Mouse (Mus musculus) adrenal gland, adult (tissue): ENCODE results near the gene Ecm2.

Source experiments
- DNase-seq, 2 experiments: peaks; one replicate each; pipeline ENCODE4 v3.0.0; 2022 to 2023; ENCODE audit warnings: low spot score in 1 of 2; ENCODE audit not compliant: inconsistent age in 2 of 2

Ecm2 gene

DNA sequence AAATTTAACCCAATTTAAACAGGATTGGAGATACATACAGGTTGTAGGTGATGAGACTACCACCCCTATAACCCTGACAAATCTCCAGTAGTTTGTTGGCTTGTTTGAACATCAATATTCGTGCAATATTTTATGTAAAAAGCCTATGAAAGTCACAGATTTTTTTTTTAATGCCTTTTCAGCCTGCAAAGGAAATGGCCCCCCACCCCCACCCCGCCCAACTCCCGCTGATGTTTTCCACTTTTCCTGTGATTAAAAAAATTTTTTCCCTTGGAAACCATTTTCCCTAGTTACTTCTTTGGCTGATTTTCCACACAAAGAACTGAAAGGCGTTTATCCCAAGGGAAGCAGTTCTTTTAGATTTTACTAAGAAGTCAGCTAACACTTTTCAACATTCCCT lies at the start of gene Ecm2:
Ecm2 (plus strand) TSS at position 301 of the 400 bp plus-strand sequence.
- DNase-seq: no peak

DNA sequence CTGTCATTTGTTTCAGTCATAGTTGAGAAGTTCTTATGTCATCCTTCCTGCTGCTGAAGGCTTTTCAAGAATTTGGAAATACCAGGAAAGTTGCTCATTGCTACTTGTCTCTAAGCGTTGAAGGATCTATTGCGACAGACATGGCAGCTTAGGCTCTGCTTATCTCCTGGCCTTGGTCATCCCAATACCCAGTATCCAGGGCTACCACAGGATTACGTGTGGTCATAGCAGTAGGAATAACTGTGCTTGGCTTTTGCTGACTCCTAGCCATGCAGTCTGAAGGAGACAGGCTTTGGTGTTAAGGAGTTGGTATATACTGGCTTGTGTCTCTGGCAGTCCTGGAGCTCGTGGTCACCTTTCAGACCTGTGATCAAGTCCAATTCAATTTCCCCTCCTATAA lies 44.3 kb upstream of the Ecm2 start:
- peak; percentile 72 to 91 for DNase-seq

DNA sequence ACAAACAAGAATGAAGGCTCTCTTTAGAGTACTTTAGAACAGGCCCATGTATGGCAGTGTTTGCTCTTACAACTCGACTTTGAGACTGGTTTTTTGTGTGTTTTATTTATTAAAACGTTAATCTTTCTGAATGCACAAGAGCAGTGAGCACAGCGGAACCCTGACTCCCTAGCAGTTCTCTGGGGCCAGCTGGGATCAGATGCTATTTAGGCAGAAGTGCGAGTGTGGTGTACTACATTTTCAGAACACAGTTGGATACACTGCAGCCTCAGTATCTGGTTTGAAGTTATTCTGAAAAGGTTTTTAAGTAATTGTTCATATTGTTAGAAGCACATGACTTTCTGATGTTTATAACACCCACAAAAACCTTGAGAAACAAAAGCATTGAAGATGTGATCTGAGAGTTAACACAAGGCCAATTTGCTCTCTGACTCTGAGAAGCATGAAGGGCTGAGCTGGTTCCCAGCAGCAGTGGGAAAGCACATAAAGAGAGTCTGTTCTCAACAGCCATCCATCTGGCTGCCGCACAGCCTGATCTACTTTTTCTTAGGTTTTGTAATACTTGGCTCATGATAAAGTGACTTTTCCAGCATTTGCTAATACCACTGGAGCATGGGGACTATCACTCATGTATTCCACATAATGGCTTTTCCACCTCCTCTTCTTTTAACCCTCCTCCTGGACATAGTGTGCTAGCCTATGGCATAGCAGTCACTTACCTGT lies 43.8 kb upstream of the Ecm2 start:
- DNase-seq: no peak

DNA sequence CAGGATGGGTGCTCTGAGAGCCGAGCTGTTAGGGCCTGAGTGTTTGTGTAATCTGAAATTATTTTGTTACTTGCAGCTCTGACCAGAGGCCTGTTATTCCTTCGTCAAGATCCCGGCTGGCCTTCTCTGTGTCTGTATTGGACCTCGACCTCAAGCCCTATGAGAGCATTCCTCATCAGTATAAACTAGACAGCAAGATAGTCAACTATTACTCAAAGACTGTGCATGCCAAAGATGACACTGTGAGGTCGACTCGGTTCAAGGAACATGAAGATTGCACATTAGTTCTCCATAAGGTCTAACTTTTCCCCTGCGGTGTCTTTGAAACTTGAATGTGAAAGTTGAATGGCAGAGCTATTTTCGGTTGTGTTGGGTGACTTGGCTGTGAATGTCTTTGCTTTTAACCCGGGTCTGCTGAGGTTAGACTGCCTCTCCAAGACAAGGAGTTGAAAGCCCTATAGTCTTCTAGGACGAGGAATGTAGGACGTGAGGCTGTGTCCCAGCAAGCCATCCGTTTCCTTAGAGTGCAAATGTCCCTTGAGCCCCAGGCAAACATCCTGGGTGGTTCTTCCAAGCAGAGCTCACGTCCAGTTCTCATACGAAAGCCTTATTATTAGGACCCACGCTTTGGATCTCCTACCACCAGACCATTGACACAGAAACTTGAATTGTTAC lies 43.0 kb upstream of the Ecm2 start:
- peak; percentile 48 to 90 for DNase-seq

DNA sequence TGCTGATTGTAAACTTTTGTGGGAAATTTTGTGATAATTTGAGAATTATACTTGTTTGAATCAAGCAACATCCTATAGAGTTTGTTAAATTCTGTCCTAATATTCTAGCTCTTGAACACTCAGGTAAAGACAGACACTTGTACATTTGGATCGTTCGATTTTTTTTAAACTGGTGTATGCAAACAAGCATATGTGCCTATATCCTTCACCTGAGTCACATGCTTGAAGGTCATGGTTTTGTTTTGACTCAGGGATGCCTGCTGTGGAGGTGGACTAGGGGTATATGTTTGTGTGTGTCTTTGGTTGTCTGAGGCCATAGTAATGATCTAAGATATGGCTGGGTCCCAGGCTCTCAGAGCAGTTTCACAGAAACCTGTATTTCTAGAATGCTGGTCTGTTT lies 41.7 kb upstream of the Ecm2 start:
- DNase-seq: no peak

DNA sequence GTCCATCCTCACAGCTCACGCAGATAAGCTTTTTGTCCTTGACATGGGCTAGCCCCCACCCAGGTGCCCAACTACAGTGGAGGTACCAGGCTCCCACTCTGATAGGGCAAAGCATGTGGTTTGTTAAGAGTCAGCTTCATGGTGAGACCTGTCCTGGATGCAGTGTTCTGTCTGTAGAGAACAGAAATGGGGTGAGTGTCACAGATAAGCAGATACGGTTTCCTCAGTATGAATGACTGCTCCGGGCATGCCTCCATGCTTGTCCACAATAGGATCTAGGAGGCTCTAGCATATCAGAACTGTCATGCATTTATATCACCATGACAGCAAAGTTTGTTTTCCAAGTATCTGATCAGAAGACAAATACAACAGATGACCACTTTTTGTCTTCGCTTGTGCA lies 38.7 kb upstream of the Ecm2 start:
- no peak for DNase-seq

DNA sequence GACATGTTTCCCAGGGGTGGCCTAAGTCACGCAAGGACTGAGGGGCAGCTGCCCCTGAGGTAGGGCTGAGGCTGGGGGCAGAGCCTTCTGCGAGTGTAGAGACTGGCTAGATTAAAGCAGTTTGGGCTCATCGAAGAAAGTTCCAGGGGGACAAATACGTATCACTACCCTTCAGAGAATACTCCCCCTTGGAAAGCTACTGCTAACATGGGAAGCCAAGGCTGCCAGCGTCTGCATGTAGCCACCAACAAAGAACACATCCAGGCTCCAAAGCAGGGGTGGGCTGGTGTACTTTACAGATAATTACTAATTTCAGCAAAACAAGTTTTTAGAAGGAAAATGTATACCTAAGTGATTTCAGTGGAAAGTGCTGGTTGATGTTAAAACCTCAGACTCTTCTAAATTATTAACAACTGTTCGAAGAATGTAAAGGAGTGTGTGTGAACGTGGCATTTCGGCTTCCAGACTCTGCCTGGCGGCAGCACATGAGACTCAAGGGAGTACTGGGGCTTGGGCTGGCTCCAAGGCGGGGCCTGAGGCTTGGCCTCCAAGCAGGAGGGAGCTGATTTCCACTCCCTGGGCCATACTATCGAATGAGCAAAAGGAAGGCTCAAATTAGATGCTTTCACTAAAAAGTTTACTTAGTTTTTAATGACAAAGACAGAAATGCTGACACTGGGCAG lies 38.1 kb upstream of the Ecm2 start:
- DNase-seq: peak in 1 of 2 experiments; percentile 64

DNA sequence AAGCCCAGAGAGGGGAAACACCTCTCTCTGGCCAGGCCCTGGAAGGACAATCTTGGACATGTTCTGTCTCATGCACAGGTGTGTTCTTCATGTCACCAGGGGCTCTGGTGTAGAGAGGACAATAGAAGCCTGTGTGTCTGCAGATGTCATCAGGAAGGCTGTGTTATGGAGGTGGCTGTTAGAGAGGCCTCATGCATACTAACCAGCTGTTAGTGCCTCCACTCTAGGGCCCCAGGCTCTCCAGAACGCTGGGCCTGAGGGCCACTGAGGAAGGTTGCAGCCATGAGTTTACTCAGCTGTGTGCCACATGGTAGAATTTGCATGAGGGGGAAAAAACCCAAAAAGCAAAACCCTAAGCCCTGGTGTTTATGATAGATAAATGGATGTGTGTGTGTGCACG lies 37.0 kb upstream of the Ecm2 start:
- DNase-seq: no peak

DNA sequence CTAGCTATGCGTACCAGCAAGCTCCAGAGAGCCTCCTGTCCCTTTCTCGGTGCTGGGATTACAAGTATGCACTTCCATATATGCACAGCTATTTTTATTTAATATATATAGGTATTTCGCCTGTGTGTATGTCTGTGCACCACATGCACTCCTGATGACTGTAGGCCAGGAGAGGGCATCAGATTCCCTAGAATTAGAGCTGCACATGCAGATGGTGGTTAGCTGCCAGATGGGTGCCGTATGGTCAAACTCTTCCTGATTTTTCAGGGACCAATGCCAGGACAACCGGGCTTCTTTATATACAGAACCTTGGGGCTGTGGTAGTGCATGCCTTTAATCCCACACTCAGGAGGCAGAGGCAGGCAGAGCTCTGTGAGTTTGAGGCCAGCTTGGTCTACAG lies 35.6 kb upstream of the Ecm2 start:
- no peak for DNase-seq

DNA sequence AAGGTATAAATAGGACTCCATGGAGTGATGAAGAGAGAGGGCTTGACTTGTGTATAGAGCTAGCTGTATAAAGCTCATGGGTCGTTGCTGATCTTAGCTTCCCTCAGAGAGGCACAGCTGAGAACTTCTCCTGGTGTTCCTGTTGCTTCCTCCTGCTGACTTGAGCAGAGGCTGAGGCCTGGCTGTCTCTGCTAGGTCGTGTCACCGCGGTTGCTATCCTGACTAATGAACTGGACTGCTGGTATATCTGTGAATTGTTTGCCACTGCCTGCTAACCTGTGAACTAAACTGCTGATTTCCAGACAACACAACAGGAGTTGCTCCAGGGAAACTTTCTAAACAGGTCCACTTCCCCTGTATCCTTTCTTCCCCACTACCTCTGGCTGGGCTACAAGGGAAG lies 34.3 kb upstream of the Ecm2 start:
- peak in 1 of 2 experiments; percentile 62 for DNase-seq

DNA sequence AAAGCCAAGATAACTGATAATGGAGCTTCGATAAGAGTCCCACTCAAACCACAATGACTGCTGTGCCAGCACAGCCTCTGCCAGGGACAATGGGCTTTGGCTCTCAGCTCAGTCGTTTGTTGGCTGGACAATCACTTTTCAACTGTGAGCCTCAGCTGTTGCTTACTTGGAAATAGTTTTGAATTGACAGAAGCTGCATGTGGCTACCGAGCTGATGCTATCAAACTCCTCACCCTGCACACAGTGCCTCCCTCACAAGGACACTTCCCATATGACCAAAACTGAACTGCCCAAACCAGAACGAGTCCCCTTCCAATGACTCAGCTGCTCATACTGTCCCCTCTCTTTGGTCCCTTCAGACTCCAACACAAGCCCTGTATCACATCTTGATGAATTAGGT lies 33.8 kb upstream of the Ecm2 start:
- no peak for DNase-seq

DNA sequence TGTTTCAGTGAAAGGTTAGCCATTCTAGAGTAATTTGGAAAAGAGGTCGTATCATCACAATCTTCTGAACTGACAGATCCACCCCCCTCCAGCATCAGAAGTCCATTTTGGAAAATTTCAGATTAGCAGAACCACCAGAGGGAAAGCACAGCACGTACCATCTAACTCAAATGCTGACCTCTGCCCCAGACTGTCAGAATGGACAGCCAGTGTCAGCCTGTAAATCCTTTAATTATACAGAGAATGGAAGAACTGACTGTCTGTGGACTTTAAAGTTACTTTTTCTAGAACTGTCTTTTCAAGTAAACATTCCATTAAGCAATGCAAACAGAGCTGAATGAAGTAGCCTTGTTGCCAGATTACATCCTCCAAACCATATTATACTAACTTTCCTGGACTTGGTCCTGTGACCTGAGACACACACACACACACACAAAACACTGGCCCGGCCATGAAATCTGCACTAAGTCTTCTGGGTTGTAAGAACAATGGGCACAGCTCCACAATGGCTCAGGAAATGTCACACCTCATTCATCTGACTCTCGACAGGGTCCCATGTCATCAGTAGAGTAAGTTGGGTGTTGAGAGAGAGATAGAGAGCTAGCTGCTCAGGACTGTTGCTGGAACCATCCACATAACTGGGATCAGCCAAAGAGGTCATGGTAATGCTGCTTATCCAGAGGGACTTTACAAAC lies 32.5 kb upstream of the Ecm2 start:
- DNase-seq: no peak

DNA sequence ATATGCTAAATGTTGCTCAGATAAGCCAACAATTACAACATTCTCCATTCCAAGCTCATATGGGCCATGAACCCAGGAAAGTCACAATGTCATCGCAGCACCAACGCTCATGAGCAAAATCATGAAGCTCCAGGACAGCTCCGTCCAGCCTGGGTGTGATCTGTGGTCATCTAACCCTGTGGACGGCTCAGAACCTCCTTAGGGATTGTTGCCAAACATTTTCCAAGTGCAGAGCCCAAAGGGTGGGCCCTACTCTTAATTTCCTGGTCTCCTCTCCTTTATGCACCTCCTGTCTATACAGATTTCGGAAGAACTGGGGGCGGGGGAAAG lies 32.0 kb upstream of the Ecm2 start:
- peak in 1 of 2 experiments; percentile 38 for DNase-seq

DNA sequence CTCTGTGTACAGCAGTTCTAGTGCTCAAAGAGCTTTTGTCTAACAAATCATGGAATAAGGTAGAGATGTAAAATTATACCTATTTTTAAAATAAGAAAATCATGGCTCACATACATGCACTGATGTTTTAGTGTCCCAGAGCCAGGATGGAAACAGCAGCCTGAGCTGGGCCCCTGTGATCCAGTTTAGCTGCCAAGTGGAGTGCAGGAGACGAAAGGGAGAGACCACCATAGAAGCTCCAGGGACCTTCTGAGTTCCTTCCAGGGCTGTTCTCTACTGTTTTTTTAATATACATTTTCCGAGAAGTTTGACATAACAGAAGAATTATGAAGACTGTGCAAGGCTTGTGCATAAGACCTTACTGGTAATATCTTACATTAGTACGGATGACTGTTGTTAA lies 26.7 kb upstream of the Ecm2 start:
- DNase-seq: no peak

DNA sequence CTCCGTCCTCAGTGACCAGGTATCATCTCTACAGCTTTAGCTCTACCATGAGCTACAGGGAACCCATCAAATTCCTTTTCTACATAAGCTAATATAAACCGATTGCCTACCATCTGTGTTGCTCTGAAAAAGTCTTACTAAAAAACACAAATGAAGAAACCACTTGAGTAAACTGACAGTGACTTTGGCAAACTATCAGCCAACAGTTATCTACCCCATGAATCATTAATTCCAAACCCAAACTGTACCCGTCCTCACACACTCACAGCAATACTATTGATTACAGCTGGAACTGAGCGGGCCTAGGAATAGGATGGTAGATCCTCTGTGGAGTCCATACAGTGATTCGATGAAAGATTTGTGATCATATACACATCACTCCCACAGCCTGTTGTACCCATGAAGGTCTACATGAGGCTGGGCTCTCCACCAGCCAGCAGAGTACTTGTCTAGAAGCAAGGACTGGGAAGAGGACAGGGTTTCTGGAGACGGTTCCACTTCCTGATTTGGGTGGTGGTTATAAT lies 25.7 kb upstream of the Ecm2 start:
- peak in 1 of 2 experiments; percentile 55 for DNase-seq

DNA sequence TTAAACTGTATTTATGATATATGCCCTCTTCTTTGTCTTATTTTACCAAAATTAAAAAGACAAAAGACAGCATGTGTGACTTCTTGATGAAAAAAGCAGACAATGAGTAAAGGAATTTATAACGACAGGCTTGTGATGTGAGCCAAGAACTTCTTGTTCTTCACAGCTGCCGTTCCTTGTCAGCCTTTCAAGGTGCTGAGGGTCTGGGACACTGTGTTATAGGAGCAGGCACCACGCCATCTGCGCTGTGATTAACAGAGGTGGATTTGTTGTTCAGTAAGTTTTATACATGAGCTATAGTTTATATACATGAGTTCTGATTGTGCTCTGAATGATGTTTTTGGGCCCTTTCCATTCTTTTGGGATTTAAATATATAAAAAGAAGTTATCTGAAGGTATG lies 25.2 kb upstream of the Ecm2 start:
- DNase-seq: peak; percentile 44 to 64

DNA sequence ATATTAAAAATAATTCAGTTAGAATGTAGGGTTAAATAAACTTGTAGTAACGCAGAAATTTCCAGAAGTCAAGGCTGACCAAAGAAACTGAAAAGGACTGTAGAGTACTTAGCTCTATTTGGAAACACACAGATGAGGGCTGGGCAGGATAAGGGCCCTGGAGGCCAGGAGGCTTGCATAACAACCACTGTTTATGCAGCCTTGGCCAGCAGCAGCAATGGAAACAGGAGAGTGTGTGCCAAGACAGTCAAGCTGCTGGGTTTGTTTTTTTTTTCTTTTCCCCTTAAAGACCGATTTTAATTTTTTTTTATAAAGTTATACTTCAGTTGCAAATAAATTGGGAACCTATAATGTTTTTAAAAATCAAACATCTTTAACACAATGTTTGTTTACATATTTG lies 24.6 kb upstream of the Ecm2 start:
- peak; percentile 82 to 94 for DNase-seq

DNA sequence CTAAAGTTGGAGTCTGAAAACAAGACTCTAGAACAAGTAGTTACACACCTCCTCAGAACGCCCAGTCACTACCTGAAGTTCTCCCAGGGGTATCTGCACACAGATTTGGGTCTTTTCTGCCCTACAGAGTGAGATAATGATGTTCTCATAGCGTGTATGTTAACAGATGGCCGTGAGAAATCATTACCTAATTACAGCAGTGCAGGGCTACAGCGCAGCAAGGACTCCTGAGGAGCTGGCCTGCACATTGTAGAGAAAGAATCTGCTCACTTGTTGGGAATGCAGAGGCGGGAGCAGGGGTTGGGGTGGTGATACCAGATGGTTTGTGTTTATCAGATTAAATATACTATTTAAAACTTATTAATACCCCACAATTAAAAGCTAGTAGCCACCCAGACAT lies 24.1 kb upstream of the Ecm2 start:
- peak in 1 of 2 experiments; percentile 76 for DNase-seq

DNA sequence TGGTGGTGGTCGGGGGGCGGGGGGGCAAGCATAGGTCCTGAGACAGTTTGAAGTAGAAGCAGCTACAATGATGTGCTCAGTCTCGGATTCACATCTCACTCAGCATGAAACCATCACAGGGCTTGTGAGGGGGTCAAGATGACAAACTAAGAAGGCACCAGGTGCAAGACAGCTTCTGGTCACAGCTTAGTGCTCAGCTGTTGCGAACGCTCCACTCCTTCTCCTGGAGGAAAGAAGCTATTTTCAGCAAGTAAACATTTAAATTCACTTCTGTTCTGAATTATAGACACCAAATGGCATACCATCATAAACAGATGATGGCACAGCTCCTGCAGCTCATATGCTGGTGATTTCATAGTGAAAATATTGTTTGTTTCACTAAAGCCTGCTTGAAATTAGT lies 19.2 kb upstream of the Ecm2 start:
- DNase-seq: no peak

DNA sequence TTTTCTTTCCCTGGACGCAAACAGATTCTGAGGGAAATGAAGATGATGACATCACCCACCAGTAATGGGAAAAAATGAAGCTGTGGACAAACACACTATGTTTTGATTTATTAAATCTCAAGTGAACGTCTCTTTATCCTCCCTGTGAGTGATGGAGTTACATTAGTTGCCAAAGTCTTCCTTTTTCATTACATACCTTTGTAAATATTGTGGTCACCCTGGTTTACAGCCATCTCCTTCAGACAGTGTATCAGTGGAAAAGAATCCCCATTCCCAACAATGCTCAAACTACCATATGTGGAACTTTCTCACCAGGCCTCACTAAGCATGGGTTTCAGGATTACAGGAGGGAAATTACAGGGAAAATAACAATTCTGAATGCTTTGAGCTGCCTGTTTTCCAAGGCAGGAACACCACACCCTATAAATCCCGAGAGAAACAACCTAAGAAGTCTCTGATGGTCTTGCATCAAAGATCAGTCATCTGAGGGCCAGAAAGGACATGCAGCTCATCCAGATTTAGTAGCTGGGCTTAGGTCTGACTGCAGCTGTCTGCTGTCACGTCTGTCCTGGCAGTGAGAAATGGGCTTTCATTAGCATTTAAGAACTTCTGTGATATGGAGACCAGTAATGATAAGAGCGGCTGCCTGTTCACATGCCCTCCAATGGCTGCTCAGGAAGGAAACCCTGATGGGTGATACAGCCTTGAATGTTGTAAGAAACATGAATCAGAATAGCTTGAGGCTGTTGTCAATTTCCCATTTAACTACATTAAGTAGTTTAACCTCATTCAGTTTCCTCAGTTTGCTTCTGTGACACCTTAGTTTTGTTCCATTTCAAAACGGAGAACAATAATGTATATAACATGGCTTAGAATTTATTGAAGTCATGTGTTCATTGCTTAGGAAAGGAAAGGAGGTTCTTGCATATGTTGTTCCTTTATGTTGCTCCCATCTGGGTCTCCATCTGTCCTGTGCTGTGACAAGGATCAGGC lies 11.9 kb upstream of the Ecm2 start, which contains the start of gene Tes3-ps:
Tes3-ps (plus strand) TSS at position 943 of the 993 bp plus-strand sequence.
- peak in 1 of 2 experiments; percentile 37 for DNase-seq
